Mouse (Mus musculus): ENCODE results near the gene Arhgef10l.

DNA sequence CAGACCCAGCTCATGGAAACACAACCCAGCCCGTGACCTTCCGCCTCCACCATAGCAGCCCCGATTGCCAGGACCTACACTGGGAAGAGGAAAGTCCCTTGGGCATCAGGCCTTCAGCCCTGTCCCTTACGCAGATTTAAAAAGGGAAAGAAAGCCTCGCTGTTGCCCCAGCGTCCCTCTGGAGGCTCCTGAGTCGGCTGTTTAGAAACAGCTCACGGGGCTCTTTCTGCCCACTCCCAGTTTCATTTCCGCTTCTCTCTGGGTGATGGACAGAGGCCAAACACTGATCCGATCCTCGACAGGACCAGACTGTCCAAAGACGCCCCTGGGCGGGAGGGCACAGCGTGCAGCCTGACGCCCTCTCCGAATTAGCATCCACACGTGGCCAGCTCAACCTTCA lies 93.4 kb downstream of the Arhgef10l start:
- TF ChIP-seq CTCF (IDR thresholded peaks at IDR 0.05; ENCODE audit: extremely low read depth, insufficient read length, insufficient replicate concordance, low read depth, low read length) (no peak), POLR2A (IDR thresholded peaks at IDR 0.05; ENCODE audit: low read depth, low read length) (no peak)
